Mouse (Mus musculus) left cerebral cortex, postnatal 25 days (tissue): ENCODE data around the gene Gm10376. TPM values are rescaled to one million over a fixed set of nuclear protein-coding genes. Genes with fewer than 3 reads are reported as not detected.
"Not testable (repeated sequence)": the region's sequence is repeated elsewhere in the genome, so short reads cannot be mapped to it uniquely, and the experiment has no call there.

ENCODE experiments used
- DNase-seq, 2 experiments: peaks; one replicate each; pipeline ENCODE4 v3.0.0; 2022; ENCODE audit warnings: low spot score in 2 of 2, mixed read lengths in 1 of 2
- intact Hi-C: fragments of 180-260 bp; cut with DNase I; formaldehyde crosslinking; loops from one replicate; pipeline ENCODE4 v1.15.1; 2025
- total RNA-seq, 2 experiments: library from RNA; stranded (reverse); gene quantifications; 2 replicates each; pipeline ENCODE4 v1.2.3; 2021

Gm10376 gene
- not detected for total RNA-seq

DNA sequence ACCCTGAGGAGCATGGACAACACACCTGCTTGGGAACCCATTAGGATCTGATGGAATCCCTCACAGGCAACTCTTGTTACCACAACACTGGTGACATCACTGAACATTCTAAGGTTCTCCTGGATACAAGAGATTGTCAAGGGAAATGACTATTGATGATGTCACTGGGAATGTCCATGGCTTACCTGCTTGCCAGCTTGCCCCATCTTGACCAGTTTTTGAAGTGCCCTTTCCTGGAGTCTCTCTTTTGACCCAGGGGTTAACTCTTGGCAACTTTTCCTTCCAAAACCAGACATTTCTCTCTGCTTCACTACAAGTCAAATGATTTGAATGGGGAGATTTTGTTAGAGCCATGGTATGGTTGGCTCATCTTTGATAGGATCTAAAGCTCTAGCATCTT, at the start of gene Gm10376:
Gene Gm10376, minus strand, starts transcription at position 101 of the 400 bp plus-strand sequence.
- DNase-seq, intact Hi-C loops: not testable (repeated sequence)

DNA sequence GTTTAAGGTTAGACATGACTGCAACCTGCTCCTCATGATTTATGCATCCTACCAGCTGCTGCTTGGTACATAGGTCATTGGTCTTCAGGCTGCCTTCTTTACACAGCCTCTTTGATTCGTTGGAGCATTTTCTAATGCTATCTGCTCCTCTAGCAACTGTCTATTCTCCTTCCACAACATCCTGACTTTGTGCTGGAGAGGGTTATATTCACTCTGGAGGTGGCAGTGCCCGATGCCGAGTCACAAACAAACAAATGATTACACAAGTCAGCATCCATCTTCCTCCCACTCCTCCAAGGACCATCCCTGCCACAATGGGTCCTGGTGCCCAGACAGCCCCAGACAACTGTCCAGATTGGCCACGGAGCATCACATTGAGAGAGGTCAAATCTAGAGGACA, 44.8 kb upstream of the Gm10376 start:
- intact Hi-C loops, DNase-seq: not testable (repeated sequence)

- intact Hi-C loops, DNase-seq: not testable (repeated sequence)
These were observed 42.6 kb upstream of the Gm10376 start for GRCm38 (mm10) chr14:43058063-43058462.

DNA sequence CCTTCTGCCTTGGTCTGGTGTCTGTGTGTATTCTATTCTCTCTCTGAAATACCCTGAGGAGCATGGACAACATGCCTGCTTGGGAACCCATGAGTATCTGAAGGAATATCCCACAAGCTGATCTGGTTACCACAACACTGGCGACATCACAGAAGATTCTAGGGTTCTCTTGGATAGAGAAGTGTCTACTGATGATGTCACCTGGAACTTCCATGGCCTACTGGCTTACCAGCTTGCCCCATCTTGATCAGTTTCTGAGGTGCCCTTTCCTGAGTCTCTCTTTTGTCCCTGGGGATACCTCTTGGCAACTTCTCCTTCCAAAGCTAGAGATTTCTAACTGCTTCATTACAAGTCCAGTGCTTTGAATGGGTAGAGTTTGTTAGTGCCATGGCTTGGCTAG, 21.9 kb downstream of the Gm10376 start, which contains the start of gene Gm8082:
Gene Gm8082, minus strand, starts transcription at position 101 of the 400 bp plus-strand sequence.
- intact Hi-C loops, DNase-seq: not testable (repeated sequence)

Other genes with a start within 250 kb of the Gm10376 start
- not detected for gene Gm3015, start 246.8 kb downstream of the Gm10376 start, total RNA-seq
- gene Gm10377, start 217.6 kb downstream of the Gm10376 start, total RNA-seq, result not detected
- gene Gm21977, start 162.2 kb downstream of the Gm10376 start, total RNA-seq, result not detected
- not detected for gene Gm8082, start 22.0 kb downstream of the Gm10376 start, total RNA-seq
- gene Gm8094, start 61.0 kb upstream of the Gm10376 start, total RNA-seq, result not detected
- gene Gm8104, start 85.0 kb upstream of the Gm10376 start, total RNA-seq, result under 1 TPM; 0.57 to 0.64 TPM
- gene Gm7233, start 164.2 kb upstream of the Gm10376 start, total RNA-seq, result 1 to 10 TPM in 1 of 2 experiments, under 1 TPM in 1; 0.78 to 1.2 TPM
- gene Gm8122, start 219.7 kb upstream of the Gm10376 start, total RNA-seq, result not detected
- gene Gm8126, start 243.0 kb upstream of the Gm10376 start, total RNA-seq, result 1 to 10 TPM in 1 of 2 experiments, under 1 TPM in 1; 0.64 to 1.3 TPM